Mouse (Mus musculus): ENCODE results near the gene 1700003E16Rik.
"Not testable (repeated sequence)": the region's sequence is repeated elsewhere in the genome, so short reads cannot be mapped to it uniquely, and the experiment has no call there.

The 1700003E16Rik gene

DNA sequence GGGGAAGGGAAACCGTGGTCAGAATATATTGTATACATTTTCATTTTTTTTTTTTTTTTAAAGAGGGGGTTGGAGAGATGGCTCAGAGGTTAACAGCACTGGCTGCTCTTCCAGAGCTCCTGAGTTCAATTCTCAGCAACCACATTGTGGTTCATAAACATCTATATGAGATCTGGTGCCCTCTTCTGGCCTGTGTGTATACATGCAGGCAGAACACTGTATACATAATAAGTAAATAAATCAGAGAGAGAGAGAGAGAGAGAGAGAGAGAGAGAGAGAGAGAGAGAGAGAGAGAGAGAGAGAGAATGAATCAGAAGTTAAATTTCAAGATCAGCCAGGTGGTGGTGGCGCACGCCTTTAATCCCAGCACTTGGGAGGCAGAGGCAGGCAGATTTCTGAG, 3.3 kb downstream of the 1700003E16Rik start:
- not testable (repeated sequence) for DNase-seq (ENCODE audit: low spot score)

DNA sequence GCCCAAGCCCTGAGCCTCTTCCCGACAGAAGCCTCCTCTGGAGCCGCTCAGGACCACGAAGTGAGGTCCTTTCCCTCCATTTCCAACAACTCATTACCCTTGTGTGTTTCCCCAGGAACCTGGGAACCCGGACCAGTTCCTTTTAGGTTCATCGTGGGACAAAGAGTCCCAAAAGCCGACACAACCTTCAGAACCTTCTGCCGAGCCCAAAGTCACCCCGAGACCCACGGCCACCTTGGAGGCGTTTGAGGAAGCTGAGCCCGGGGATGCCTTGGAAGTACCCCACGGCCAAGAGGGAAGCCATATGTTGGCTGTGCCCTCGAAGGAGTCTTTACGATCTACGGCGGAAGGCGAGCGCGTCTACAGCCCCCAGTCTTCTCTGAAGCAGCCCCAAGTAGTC, 5.2 kb downstream of the 1700003E16Rik start:
- no peak for DNase-seq (ENCODE audit: low spot score)

DNA sequence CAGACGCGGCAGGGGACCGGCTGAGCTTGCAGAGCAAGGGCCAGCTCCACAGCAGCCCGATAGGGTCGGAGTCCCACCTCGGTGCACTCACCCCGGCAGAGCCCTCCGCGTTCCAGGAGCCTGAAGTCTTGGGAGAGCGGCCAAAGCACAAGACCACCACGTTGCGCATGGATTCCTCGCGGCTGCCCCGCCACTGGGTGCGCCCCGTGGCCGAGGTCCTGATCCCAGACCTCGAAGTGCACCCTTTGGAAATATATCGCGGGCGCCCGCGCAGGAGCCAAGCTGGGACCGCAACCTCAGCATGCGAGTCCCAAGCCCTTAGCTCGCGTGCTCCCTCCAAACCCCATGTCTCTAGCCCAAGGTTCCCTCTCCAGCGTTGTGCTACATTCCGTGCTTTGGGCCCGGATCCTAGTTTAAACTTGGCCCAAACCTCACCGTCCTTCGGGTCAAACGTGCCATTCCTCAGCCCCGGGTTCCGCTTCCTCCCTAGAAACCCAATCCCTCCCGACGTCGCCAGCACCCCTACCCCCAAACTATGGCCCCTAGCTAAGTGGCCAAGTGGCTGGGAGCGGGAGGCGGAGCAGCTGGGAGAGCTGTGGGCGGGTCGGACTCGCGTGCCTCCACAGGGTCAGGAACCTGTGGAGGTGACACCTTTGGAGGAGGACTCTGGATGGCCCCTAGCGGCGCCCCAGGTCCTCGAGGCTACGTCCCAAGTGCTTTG, 5.9 kb downstream of the 1700003E16Rik start:
- no peak for DNase-seq (ENCODE audit: low spot score)

DNA sequence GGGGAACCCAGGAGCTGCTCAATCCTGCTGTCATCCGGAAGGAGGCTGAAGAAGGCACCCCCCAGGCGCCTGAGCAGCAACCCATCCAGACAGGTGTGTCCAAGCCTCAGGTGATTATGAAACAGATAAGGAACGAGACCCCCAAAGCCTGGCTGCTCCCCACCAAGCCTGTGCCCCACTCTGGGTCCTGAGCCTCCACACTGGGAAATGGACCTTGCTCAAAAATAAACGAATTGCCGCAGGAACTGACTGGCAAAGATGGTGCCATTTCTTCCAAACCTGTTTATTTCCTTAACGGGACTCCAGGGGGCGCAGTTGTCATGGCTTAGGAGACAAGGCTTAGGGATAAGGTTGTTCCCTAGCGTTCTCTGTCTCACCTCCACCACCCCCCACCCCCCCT, 6.5 kb downstream of the 1700003E16Rik start:
- no peak for DNase-seq (ENCODE audit: low spot score)

DNA sequence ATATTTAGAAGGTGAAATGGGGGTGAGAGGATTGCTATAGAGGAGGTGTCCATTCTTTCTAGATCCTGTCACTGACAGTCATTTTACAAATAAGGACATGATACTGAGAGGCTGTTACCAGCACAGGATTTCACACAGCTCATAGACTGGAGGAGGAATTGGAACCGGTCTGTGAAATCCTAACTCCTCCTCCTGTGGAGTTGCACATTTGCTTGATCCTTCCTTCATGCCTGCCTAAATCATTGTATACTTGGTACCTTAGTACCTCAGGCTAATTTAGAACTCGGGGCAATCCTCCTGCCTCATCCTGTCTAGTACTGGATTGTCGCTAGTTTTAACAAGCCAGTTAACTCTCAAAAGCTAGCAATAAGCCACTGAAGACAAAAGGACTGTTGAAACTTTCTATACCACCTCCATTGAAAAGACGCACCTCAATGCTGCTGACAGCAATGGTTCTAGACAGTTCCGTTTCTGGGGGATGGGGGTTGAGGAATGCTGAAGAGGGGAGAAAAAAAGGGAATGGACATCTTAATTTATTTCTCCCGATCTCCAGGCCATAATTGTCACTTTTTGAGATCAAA, 8.9 kb downstream of the 1700003E16Rik start:
- DNase-seq (ENCODE audit: low spot score): no peak

DNA sequence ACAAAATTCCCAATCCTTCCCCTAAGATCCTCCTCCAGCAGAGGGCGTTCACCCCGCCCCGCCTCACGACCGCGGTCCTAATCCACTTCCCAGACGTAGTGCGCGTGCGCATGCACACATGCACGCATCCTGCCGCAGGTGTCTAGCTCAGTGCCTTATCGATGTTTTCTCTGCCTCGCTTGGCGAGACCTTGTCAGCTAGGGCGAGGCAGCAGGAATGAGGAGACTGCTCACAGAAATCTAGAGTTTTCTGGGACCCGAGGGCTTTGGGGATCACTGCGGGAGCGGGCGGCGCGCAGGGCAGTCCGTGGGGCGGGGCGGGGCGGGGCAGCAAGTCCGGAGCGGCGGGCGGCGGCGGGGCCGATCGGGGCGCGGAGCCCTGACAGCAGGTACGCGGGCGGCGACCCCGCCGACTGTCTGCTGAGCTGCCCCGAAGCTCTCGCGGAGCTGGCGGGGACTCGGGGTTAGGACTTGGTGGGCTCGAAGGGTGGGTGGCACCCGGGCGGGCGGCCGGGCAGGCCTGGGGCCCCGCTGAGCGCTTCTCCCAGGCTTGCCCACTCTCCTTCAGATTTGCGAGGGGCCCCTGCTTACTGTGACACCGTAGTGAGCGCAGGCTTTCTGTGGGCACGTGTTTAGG, 9.5 kb downstream of the 1700003E16Rik start, which contains the start of gene Dctn1:
Dctn1 (plus strand) TSS at position 314 of the 636 bp plus-strand sequence.
- DNase-seq (ENCODE audit: low spot score): peak; percentile 92

DNA sequence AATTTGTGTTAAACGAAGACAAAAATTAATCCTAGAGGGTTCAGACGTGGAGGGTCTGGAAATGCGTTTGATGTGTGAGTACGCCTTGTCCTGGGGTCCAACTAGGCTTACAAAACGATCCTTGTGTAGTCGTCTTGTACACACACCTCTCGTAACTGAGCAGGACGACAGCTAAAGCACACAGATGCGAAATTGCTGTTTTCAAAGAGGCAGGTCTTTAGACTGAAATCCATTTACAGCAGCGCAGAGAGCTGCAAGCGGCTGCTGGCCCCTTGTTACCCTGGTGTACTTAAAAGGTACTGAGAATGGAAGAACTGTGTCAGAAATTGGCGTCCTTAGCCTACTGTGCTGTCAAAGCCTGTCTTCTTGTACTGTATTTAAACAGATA, 10.0 kb downstream of the 1700003E16Rik start:
- DNase-seq (ENCODE audit: low spot score): no peak

DNA sequence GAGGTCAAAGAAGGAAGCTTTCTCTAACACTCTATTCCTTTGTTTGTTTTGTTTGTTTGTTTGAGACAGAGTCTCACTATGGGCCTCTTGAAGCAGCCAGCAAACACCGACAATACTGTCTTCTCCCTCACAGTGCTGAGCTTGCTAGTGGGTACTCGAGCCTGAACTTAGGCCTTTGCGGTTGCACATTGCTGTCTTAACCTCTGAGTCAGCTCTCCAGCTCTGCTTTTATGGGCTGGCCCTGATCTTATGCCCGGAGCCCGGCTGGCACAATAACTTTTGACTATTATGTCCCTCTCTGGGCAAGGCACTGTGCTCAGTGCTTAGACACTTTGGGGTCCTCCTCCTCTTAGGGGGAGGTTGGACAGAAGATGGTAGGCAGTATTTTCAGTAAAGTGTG, 13.7 kb downstream of the 1700003E16Rik start:
- no peak for DNase-seq (ENCODE audit: low spot score)

DNA sequence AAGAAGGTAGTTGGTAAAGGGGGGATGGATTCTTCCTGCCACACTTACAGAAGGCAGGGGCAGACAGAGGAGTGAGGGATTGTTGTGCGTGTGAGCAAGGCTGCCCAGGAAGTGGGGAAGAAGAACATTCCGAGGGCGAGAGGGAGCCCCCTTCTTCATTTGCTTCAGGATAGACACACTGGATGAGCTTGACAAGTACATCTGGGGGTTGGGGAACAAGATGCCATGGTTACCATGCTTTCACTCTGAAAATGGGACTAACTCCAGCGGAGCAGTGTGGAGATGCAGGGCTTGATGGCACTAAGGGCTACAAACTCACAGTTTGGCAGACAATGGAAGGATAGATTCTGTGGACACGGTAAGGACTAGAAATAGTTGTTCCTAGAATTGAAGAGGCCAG, 14.9 kb downstream of the 1700003E16Rik start:
- DNase-seq (ENCODE audit: low spot score): no peak

DNA sequence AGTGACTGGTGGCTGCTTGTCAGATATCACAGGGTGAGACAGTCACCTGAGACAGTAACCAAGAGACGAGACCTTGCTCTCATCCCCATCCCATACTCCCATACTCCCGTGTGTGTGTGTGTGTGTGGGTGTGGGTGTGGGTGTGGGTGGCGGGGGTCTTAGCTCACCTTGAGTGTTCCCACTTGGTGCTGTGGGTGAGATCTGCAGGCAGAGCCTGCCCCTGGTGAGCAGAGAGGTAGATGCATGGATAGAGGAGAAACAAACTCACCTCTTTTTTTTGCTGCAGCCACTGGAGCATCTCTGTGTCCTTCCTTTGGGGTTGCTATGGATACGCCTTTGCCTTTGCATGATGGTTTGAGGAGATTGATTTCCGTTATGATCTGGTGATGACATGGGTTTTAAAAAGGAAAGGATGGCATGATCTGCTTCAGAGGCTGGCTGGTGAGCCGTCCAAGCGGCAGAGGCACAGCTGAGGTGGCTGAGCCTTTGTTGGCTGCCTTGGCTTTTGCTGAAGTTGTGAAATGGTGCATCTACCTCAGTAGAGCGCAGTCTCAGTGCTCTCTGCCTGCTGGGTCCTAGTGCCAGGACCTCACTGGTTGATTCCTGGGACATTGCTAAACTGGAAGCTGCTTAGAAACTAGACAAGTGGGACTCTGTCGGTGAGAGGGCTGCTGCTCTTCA, 16.2 kb downstream of the 1700003E16Rik start:
- DNase-seq (ENCODE audit: low spot score): no peak

DNA sequence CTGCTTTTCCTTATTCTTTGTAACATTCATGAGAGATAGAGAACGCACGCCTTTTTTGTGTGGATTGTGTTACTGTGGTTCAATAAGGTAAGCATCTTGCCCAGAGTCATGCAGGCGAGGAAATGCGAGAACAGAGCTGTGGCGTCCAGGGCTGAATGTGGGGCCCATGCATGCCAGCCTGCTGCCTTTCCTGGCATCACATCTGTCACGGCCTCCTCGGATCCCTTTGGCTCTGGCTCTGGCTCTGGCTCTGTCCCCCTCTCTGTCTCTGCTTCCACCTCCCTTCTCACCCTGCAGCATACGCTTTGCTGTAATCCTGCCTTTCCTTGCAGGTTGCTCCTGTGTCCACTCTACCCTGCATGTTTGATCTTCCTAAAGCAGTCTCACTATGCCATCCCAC, 19.8 kb downstream of the 1700003E16Rik start:
- DNase-seq (ENCODE audit: low spot score): no peak

DNA sequence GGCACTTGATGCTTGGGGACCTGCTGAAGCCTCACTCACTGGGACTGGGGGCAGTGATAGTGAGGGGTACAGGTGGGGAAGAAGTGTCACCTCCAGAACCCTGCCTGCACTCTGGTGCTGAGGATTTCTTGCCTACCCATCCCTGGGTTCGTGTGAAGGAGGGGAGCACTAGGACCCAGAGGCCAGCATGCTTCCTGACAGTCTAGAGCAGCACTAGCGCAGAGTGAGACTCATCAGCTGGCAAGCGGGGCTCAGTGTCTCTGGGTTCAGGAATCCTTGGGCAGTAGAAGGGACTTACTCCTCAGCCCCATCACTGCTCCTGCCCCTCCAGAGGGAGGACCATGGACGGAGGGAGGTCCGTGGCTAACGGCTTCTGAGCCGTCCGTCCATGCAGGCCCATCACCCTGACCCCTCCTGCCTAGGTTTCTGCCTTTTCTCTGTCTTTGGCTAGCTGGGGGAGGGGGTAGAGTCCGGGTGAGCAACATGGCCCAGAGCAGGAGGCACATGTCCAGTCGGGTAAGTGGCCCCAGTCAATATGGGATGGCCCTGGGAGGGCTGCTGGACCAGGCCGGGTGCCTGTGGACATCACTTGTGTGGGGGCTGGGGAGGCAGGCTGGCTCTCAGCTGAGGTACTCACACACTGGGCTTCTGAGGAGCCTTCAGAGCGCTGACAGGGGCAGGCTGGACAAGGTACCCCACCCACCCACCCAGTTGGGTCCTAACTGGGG, 23.4 kb downstream of the 1700003E16Rik start:
- no peak for DNase-seq (ENCODE audit: low spot score)

DNA sequence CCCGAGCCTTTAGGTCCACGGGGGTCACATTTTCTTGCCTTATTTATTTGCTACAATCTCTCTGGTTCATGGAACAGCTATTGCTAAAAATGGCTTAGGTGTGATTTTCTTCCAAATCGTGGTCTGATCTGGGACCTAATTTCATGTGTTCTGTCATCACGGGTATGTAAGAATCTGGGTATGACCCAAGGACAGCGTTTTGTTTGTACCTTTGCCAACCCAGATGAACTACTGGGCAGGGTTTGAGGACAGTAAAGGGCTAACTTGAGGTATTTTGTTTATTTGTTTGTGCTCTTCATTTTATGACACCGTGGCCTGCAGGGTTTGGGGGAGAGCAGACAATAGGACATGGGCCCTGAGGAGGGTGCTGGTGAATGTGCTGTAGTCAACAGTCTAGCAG, 24.4 kb downstream of the 1700003E16Rik start:
- DNase-seq (ENCODE audit: low spot score): no peak

DNA sequence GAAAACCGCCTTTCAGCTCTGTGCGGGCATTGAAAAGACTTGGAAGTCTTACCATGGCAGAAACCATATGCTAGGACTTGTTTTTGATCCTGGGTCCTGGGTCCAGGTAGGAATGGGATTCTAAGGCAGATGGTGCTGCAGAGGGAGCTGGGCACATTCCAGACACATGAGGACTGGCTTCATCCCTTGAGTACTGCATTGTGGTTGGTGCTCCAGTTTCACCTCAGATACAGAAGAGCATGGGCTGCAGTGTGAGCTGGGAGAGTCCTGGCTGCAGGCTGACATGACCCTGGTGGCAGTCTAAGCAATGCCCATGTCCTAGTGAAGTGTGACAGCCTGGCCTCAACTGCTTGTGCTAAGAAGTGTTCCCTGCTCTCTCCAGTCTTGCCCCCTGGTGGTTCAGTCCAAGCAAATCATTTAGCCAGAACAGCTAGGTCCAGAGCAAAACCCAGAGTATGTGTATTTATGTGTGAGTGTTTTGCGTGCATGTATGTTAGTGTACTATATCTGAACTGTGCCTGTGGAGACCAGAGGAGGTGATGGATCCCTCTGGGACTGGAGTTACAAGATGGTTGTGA, 28.7 kb downstream of the 1700003E16Rik start:
- no peak for DNase-seq (ENCODE audit: low spot score)

DNA sequence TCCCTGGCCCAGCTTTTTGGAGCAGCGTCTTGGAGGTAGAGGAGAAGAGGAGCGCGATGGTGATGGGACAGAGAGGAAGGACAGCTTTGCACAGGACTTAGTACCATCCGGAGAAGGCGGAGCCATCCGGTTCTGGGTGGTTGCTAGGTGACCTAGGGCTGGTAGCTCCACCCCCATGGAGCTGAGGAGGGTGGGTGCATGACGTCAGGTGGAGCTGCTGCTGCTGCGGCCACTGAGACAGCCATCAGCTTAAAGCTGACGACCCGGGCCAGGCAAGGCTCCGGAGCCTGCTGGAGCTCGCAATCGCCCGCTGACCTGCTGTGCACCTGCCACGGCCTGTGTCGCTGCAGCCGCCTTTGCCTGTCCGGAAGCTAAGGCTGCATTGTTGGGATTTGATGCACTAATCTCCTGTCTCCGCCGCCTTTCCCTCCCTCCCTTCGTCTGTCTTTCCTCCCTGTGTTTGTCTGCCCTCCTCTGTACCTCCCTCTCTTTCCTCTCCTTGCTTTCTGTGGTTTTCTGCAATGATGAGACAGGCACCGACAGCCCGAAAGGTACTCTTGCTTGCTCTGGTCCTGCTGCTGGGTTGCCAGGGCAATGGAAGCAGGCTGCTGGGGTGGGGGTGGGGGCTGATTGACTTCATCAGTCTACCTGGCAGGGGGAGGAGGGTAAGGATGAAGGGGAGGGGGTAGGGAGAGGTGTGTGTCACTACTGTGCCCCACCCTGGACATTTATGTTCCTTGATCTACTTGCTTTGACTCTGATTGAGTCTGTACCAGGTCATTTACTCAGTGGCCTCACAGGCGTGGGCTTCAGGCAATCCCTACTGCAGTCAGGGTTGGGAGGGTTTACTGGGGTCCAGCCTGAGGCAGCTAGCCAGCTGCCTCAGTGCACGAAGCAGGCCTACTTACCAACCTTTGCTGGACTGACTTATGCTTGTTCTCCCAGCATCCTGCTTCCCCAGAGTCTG, 30.0 kb downstream of the 1700003E16Rik start:
- peak; percentile 71 for DNase-seq (ENCODE audit: low spot score)

DNA sequence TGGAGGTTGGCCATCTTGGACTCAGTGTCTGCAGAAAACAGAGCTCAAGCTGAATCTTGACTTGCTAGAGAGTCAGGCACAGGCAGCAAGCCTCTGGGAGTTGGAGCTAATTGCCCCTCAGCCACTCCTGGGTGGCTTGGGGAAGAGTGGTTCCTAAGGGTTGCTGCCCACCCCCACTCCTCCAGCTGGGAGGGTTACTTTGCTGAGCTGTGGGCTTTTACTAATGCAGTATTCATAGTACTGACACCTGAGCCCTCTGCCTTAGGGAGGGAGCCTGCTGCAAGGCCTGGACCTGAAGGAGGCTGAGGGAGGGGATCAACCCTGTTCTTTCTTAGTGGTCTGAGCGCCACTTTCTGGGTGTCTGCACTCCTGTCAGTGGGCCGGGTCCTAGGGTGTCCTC, 30.7 kb downstream of the 1700003E16Rik start:
- DNase-seq (ENCODE audit: low spot score): no peak

DNA sequence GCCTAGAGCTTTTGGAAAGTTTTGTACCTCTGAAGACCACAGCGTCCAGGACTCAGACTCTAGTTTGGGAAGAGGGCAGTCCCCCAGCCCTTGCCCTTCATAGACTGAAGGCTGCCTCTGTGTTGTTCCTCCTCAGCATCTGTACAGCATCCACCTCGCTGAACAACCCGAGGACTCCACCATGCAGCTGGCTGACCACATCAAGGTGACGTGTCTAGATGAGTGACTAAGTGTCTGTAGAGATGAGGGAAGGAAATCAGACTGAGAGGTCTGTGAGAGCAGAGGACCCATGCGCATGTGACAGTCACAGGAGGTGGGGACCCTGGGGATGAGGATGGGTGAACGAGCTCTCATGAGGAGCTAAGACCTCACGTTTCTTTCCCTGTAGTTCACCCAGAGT, 37.4 kb downstream of the 1700003E16Rik start:
- no peak for DNase-seq (ENCODE audit: low spot score)

DNA sequence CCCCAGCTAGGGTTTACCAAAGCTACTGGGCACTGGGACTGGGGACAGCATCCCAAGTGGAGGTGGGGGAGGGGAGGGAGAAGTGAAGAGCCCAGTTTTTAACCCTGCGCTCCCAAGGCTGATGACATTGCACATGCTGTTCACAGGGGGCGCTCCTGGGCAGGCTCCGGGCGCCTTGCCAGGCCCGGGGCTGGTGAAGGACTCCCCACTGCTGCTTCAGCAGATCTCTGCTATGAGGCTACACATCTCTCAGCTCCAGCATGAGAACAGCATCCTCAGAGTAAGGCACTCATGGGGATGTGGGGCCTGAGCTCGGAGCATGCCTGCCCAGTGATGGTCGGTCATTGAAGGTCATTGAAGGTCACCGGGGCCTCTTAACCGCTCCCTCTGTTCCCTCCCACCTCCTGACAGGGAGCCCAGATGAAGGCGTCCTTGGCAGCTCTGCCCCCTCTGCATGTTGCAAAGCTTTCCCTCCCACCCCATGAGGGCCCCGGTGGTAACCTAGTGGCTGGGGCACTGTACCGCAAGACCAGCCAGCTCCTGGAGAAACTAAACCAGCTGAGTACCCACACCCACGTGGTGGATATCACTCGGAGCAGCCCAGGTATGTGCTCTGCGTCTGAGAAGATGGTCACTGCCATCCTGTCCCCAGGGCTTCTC, 41.3 kb downstream of the 1700003E16Rik start:
- DNase-seq (ENCODE audit: low spot score): no peak

DNA sequence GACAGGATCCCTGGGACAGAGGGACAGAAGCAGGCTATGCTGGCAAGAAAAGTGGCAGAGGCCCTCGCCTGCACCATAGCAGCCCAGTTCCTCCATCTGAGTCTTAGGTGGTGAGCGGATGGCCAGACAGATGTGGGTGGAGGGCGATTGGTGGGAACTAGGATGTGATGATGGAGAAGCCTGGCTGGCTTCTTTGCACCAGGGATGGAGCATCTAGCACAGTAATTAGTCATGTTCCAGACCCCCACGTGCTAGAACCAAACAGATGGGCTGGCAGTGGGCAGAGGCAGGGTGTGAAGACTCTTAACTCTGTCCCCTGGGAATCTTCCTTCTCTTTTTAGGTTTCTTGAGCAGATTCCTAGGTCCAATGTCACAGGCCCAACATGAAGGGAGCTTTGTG, 47.1 kb downstream of the 1700003E16Rik start:
- no peak for DNase-seq (ENCODE audit: low spot score)

DNA sequence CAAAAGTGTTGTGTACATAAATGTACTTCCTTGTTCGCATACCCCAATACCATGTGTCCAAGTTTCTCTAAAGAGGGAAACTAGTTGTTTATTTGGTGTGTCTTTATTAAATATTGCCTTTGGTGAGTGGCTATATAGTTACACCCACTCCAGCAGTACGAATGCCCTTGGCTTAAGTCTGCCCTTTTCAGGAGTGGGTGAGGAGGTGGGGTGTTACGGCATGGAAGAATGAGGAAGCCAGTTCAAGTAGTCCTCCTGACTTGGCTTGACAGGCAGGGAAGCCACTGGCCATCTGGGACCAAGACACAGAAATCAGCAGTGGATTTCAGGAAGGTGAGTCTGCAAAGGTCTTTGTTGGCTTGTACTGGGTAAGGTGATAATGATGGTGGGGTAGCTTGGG, 49.6 kb downstream of the 1700003E16Rik start:
- DNase-seq (ENCODE audit: low spot score): no peak
